Mouse (Mus musculus): ENCODE data around the gene Dusp1. TPM values are rescaled to one million over a fixed set of nuclear protein-coding genes. Genes with fewer than 3 reads are reported as not detected.

Gene Dusp1
- total and polyA plus RNA-seq, 3 experiments = 3.5 to 9.9 (median 5.6) TPM

DNA sequence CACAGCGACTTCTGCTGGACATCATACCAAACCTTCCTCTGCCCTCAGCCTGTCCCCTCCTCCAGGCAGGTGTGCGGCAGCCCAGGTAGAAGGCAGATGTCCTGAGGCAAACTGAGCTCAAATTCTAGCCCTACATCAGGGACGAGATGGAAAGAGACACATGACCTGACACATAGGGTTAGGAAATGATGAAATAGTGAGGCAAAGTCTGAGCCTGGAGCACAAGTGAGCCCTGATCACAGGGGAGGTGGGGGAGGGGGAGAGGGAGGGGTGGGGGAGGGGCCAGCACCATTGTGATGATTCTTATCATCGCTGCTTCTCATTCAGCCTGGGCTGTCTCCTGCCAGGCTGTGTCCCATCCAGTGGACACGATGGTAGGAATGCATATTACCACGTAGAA is 40.0 kb upstream of the Dusp1 start:
- Histone ChIP-seq H3K4me1 (ENCODE audit: control insufficient read depth in 1 of 2, insufficient read depth in 2 of 2) (peaks cover 44 to 80% of the 10 kb centered on the region in 2 experiments), H3K9ac (ENCODE audit: insufficient read depth, low read depth) (no peak overlapping the region), H3K4me3 (replicated peaks in 1 of 3; ENCODE audit: low read depth in 2 of 3, low read length in 2 of 3, poor library complexity in 1 of 3) (peak overlapping the region in 1 of 3 experiments; percentile 28), H3K27me3 (replicated peaks) (no peaks in the 10 kb centered on the region), H3K27ac (ENCODE audit: insufficient read depth, low read depth) (peak overlapping the region; percentile 70), H3K79me2 (replicated peaks; ENCODE audit: control insufficient read depth, extremely low read depth, insufficient read depth, poor library complexity, severe bottlenecking) (peaks cover 4% of the 10 kb centered on the region), H3K4me2 (ENCODE audit: insufficient read depth, low read depth, poor library complexity, severe bottlenecking) (no peak overlapping the region), H3K9me3 (replicated peaks; ENCODE audit: low read length) (no peaks in the 10 kb centered on the region), H3K36me3 (replicated peaks in 1 of 2; ENCODE audit: control insufficient read depth in 1 of 2, insufficient read depth in 1 of 2, low read length in 1 of 2) (peaks cover 2 to 86% of the 10 kb centered on the region in 2 experiments)
- in situ Hi-C loops (cut with MboI; ENCODE audit: low pct_ligation_motif_present, low pct_unique_long_range_greater_than_20kb, low sequenced_read_pairs) (no loop called here), dilution Hi-C loops (cut with MboI; ENCODE audit: extremely low pct_ligation_motif_present, extremely low pct_unique_long_range_greater_than_20kb, low sequenced_read_pairs) (no loop called here)
- no peak for TF ChIP-seq MAX (IDR thresholded peaks at IDR 0.05; ENCODE audit: low read length)
- no peak for TF ChIP-seq MYC (IDR thresholded peaks at IDR 0.05; ENCODE audit: low read depth, low read length)
- no peak for TF ChIP-seq ELF1 (IDR thresholded peaks at IDR 0.05; ENCODE audit: low read depth, low read length)
- no peak for TF ChIP-seq EP300 (IDR thresholded peaks at IDR 0.05; ENCODE audit: low read length)
- no peak for TF ChIP-seq NRF1 (IDR thresholded peaks at IDR 0.05; ENCODE audit: low read depth, low read length)
- no peak for TF ChIP-seq POLR2A (IDR thresholded peaks at IDR 0.05; ENCODE audit: low read depth, low read length)
- TF ChIP-seq SMC3 (IDR thresholded peaks at IDR 0.05; ENCODE audit: low read depth, low read length) = no peak
- TF ChIP-seq ZMIZ1 (IDR thresholded peaks at IDR 0.05; ENCODE audit: low read depth, low read length) = no peak
- no peak for TF ChIP-seq ZC3H11A (IDR thresholded peaks at IDR 0.05; ENCODE audit: low read depth, low read length)
- DNase-seq (ENCODE audit: extremely low read depth) = no peak

GRCm38 (mm10) chr17:26601514-26601913 is 39.6 kb upstream of the Dusp1 start:
- no peaks in the 10 kb centered on the region for H3K9me3 ChIP-seq (replicated peaks; ENCODE audit: low read length)
- in situ Hi-C loops (cut with MboI; ENCODE audit: low pct_ligation_motif_present, low pct_unique_long_range_greater_than_20kb, low sequenced_read_pairs) (no loop called here), dilution Hi-C loops (cut with MboI; ENCODE audit: extremely low pct_ligation_motif_present, extremely low pct_unique_long_range_greater_than_20kb, low sequenced_read_pairs) (no loop called here)
- peak overlapping the region in 1 of 3 experiments; percentile 15 for H3K4me3 ChIP-seq (replicated peaks in 1 of 3; ENCODE audit: low read depth in 2 of 3, low read length in 2 of 3, poor library complexity in 1 of 3)
- no peak for DNase-seq (ENCODE audit: extremely low read depth)
- H3K27me3 ChIP-seq (replicated peaks) = no peaks in the 10 kb centered on the region
- peak overlapping the region; percentile 10 for H3K9ac ChIP-seq (ENCODE audit: insufficient read depth, low read depth)
- peak overlapping the region; percentile 47 for H3K27ac ChIP-seq (ENCODE audit: insufficient read depth, low read depth)
- no peak overlapping the region for H3K4me2 ChIP-seq (ENCODE audit: insufficient read depth, low read depth, poor library complexity, severe bottlenecking)
- H3K36me3 ChIP-seq (replicated peaks in 1 of 2; ENCODE audit: control insufficient read depth in 1 of 2, insufficient read depth in 1 of 2, low read length in 1 of 2) = peaks cover 2 to 86% of the 10 kb centered on the region in 2 experiments
- peaks cover 4% of the 10 kb centered on the region for H3K79me2 ChIP-seq (replicated peaks; ENCODE audit: control insufficient read depth, extremely low read depth, insufficient read depth, poor library complexity, severe bottlenecking)
- H3K4me1 ChIP-seq (ENCODE audit: control insufficient read depth in 1 of 2, insufficient read depth in 2 of 2) = peaks cover 43 to 81% of the 10 kb centered on the region in 2 experiments
- no peak for TF ChIP-seq KAT2A (IDR thresholded peaks at IDR 0.05; ENCODE audit: insufficient replicate concordance, low read length)
- TF ChIP-seq E2F4 (IDR thresholded peaks at IDR 0.05; ENCODE audit: insufficient replicate concordance, low read depth, low read length) = no peak
- TF ChIP-seq PAX5 (IDR thresholded peaks at IDR 0.05; ENCODE audit: low read length) = no peak
- no peak for TF ChIP-seq POLR2A (IDR thresholded peaks at IDR 0.05; ENCODE audit: low read depth, low read length)
- TF ChIP-seq MXI1 (IDR thresholded peaks at IDR 0.05; ENCODE audit: low read depth, low read length) = no peak
- TF ChIP-seq UBTF (IDR thresholded peaks at IDR 0.05; ENCODE audit: low read depth, low read length) = no peak
- TF ChIP-seq EP300 (IDR thresholded peaks at IDR 0.05; ENCODE audit: low read length) = no peak
- TF ChIP-seq MAX (IDR thresholded peaks at IDR 0.05; ENCODE audit: low read length) = no peak
- TF ChIP-seq CHD1 (IDR thresholded peaks at IDR 0.05; ENCODE audit: low read depth, low read length) = no peak
- no peak for TF ChIP-seq POLR2AphosphoS2 (IDR thresholded peaks at IDR 0.05; ENCODE audit: low read depth, low read length)
- TF ChIP-seq TBP (conservative IDR thresholded peaks at IDR 0.05; ENCODE audit: low read depth, low read length) = no peak
- no peak for TF ChIP-seq ZC3H11A (IDR thresholded peaks at IDR 0.05; ENCODE audit: low read depth, low read length)
- no peak for TF ChIP-seq RCOR1 (conservative IDR thresholded peaks at IDR 0.05; ENCODE audit: low read depth, low read length)
- TF ChIP-seq MEF2A (IDR thresholded peaks at IDR 0.05; ENCODE audit: borderline replicate concordance, low read depth, low read length) = no peak
